Mouse (Mus musculus): ENCODE data around the gene Slc9a1. TPM values are rescaled to one million over a fixed set of nuclear protein-coding genes. Genes with fewer than 3 reads are reported as not detected.

Gene Slc9a1
- total RNA-seq (2021) (10 to 100 TPM; 17.0 to 17.4 TPM), polyA plus RNA-seq (2012; rRNA removed) (21.4 and 21.5 TPM in 2 replicates)
- long read RNA-seq, partial matches to known transcripts: 2 of 5 reads
- long read RNA-seq, other reads (novel, unspliced or antisense): 2 of 5 reads

DNA sequence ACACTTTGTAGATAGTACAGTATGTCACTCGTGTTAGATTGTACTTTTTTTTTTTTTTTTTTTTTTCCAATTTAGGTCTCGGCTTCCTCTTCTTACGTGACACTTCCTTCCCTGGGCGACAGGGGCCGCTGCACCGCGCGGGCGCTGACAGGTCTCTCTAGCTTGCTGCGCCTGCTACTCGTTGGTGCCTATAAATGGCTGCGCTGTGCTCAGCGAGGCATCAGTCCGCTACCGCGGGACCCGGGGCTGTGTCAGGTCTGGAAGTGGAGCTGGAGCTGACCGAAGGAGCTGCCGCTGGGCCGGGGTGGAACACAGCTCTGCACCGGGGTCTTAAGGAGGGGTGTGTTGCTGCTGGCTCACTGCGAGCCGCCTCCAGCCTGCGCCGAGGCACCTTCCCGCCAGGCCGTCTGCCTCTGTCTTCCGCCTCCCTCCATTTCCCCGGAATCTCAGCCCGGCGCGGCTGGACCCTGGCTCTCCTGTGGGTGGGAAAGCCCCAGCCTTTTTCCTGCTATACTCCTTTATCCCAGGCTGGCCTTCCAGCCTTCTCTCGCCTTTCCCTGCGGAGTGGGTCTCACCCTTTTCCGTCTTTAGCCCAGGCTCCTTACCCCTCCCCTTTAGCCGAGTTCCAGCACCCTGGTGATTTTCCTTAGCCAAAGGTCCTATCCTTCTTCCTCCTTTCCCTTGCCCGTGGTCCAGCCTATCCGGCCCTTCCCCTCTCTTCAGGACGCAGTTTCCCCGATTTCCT is at the start of gene Slc9a1:
TSS of gene Slc9a1 (plus strand) at position 154 of the 745 bp plus-strand sequence.
- Histone ChIP-seq H3K4me3 (peak within 1 kb of the TSS; percentile 95), H3K9ac (ENCODE audit: low read depth, low read length) (peak within 1 kb of the TSS; percentile 91), H3K4me1 (ENCODE audit: control insufficient read depth, insufficient read depth, low read length) (peaks cover 13% of the 10 kb centered on the region), H3K27me3 (ENCODE audit: control insufficient read depth, insufficient read depth, low read length) (no peaks in the 10 kb centered on the region), H3K36me3 (ENCODE audit: control insufficient read depth, insufficient read depth, low read length) (0 out of 2 replicates have a peak, but pooled peaks cover 3% of the 10 kb centered on the region), H3K27ac (peak within 1 kb of the TSS; percentile 97), H3K79me2 (replicated peaks; ENCODE audit: control insufficient read depth, insufficient read depth, low read length) (peaks cover 4% of the 10 kb centered on the region; the same call in 1 of the 2 replicates)
- TF ChIP-seq POLR2A (IDR thresholded peaks at IDR 0.05; ENCODE audit: insufficient read depth, low read depth, low read length) (peak; percentile 100), EP300 (IDR thresholded peaks at IDR 0.05; ENCODE audit: insufficient read depth, low read depth, low read length) (peak; percentile 93), CTCF (IDR thresholded peaks at IDR 0.05) (no peak; the same call in 1 of the 2 replicates)
- WGBS: under 1% methylated on average over 36 of the region's 40 CpGs
- intact Hi-C loops (cut with DNase I): loop anchor here (2.0 kb wide), 1 partner anchor 49 kb away; no protein-coding TSS in a partner anchor
- DNase-seq: peak; percentile 94 to 96

- 51% methylated on average over 7 of the region's 7 CpGs for WGBS
- no peak overlapping the region for H3K4me3 ChIP-seq
- DNase-seq: no peak
- H3K27ac ChIP-seq: no peak overlapping the region
- intact Hi-C loops (cut with DNase I): no loop called here
- 0 out of 2 replicates have a peak, but pooled peaks cover 1% of the 10 kb centered on the region for H3K4me1 ChIP-seq (ENCODE audit: control insufficient read depth, insufficient read depth, low read length)
- peaks cover 2% of the 10 kb centered on the region; the same call in 1 of the 2 replicates for H3K79me2 ChIP-seq (replicated peaks; ENCODE audit: control insufficient read depth, insufficient read depth, low read length)
- H3K36me3 ChIP-seq (ENCODE audit: control insufficient read depth, insufficient read depth, low read length): no peaks in the 10 kb centered on the region
- TF ChIP-seq EP300 (IDR thresholded peaks at IDR 0.05; ENCODE audit: insufficient read depth, low read depth, low read length) (no peak), CTCF (IDR thresholded peaks at IDR 0.05) (no peak), POLR2A (IDR thresholded peaks at IDR 0.05; ENCODE audit: insufficient read depth, low read depth, low read length) (no peak)
- no peak overlapping the region for H3K9ac ChIP-seq (ENCODE audit: low read depth, low read length)
- no peaks in the 10 kb centered on the region for H3K27me3 ChIP-seq (ENCODE audit: control insufficient read depth, insufficient read depth, low read length)
These were observed 41.4 kb upstream of the Slc9a1 start for GRCm38 (mm10) chr4:133328129-133328528.

DNA sequence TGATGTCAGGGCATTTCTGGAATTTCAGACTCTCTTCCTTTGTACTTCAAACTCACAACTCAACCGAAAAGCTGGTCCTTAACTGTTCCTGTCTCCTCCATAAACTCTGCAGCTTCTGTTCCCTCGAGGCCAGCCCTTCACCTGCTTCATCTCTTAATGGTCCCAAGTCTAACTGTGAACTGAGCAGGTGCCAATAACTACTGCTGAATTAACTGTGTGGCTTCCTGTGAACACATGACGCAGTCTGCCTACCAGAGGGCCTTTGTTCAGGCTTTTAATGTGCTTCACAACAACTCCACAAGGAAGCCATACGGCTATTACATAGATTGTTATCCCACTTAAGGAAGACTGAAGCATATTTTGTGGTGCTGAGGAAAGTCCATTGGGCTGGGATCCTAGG is 39.2 kb upstream of the Slc9a1 start:
- H3K9ac ChIP-seq (ENCODE audit: low read depth, low read length): no peak overlapping the region
- no peaks in the 10 kb centered on the region for H3K27me3 ChIP-seq (ENCODE audit: control insufficient read depth, insufficient read depth, low read length)
- H3K4me3 ChIP-seq: no peak overlapping the region
- peaks cover 5% of the 10 kb centered on the region for H3K79me2 ChIP-seq (replicated peaks; ENCODE audit: control insufficient read depth, insufficient read depth, low read length)
- WGBS: 64% methylated on average over 4 of the region's 4 CpGs
- TF ChIP-seq POLR2A (IDR thresholded peaks at IDR 0.05; ENCODE audit: insufficient read depth, low read depth, low read length): no peak
- intact Hi-C loops (cut with DNase I): no loop called here
- no peak for DNase-seq
- H3K36me3 ChIP-seq (ENCODE audit: control insufficient read depth, insufficient read depth, low read length): no peaks in the 10 kb centered on the region
- H3K4me1 ChIP-seq (ENCODE audit: control insufficient read depth, insufficient read depth, low read length): peaks cover 3% of the 10 kb centered on the region; the same call in 1 of the 2 replicates
- H3K27ac ChIP-seq: no peak overlapping the region

GRCm38 (mm10) chr4:133333306-133333705 is 36.2 kb upstream of the Slc9a1 start:
- 75% methylated on average over 6 of the region's 6 CpGs for WGBS
- no peak overlapping the region for H3K9ac ChIP-seq (ENCODE audit: low read depth, low read length)
- no peak for TF ChIP-seq POLR2A (IDR thresholded peaks at IDR 0.05; ENCODE audit: insufficient read depth, low read depth, low read length)
- no peak for TF ChIP-seq EP300 (IDR thresholded peaks at IDR 0.05; ENCODE audit: insufficient read depth, low read depth, low read length)
- no peak for TF ChIP-seq CTCF (IDR thresholded peaks at IDR 0.05)
- no peaks in the 10 kb centered on the region for H3K27me3 ChIP-seq (ENCODE audit: control insufficient read depth, insufficient read depth, low read length)
- peaks cover 5% of the 10 kb centered on the region for H3K79me2 ChIP-seq (replicated peaks; ENCODE audit: control insufficient read depth, insufficient read depth, low read length)
- intact Hi-C loops (cut with DNase I): no loop called here
- H3K36me3 ChIP-seq (ENCODE audit: control insufficient read depth, insufficient read depth, low read length): no peaks in the 10 kb centered on the region; the same call in 1 of the 2 replicates
- peaks cover 1% of the 10 kb centered on the region; the same call in 1 of the 2 replicates for H3K4me1 ChIP-seq (ENCODE audit: control insufficient read depth, insufficient read depth, low read length)
- no peak overlapping the region for H3K4me3 ChIP-seq
- no peak overlapping the region for H3K27ac ChIP-seq
- no peak for DNase-seq

DNA sequence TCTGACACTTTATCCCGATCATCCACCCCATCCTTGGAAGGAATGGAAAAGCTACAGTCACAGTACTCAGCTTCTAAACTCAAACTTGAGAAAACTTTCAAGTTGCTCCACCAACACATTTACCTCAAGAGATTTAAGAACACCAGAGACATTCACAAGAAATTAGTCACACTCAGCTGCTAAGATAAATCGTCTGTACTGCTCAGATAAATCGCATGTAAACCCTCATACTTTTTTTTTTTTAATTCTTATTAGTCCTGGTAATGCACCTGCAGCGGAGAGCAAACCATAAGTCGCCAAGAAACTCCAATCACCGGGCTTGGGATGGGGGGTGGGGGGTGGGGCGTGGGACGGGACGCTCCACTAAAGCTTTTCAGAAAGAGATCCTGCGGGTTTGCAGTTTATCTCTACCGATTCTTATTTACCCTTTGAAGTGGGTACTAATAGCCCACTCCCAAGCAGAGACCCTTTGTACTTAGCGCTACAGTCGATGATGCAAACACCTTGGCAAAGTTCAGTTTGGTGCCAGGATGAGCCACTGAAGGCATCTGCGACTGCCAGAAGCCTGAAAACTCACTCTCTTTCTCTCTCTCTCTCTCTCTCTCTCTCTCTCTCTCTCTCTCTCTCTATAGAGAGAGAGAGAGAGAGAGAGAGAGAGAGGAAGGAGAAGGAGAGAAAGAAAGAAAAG is 31.5 kb upstream of the Slc9a1 start:
- 11% methylated on average over 14 of the region's 14 CpGs for WGBS
- intact Hi-C loops (cut with DNase I): loop anchor here (2.0 kb wide), 1 partner anchor 59 kb away; no protein-coding TSS in a partner anchor
- Histone ChIP-seq H3K4me3 (peak overlapping the region; percentile 97), H3K27ac (peak overlapping the region; percentile 91), H3K27me3 (ENCODE audit: control insufficient read depth, insufficient read depth, low read length) (no peaks in the 10 kb centered on the region), H3K79me2 (replicated peaks; ENCODE audit: control insufficient read depth, insufficient read depth, low read length) (peaks cover 3% of the 10 kb centered on the region), H3K36me3 (ENCODE audit: control insufficient read depth, insufficient read depth, low read length) (no peaks in the 10 kb centered on the region; the same call in 1 of the 2 replicates), H3K4me1 (ENCODE audit: control insufficient read depth, insufficient read depth, low read length) (peaks cover 1% of the 10 kb centered on the region), H3K9ac (ENCODE audit: low read depth, low read length) (no peak overlapping the region; the same call in 1 of the 2 replicates)
- no peak for DNase-seq
- TF ChIP-seq POLR2A (IDR thresholded peaks at IDR 0.05; ENCODE audit: insufficient read depth, low read depth, low read length) (no peak), CTCF (IDR thresholded peaks at IDR 0.05) (no peak), EP300 (IDR thresholded peaks at IDR 0.05; ENCODE audit: insufficient read depth, low read depth, low read length) (no peak)
